Mouse (Mus musculus) cortical plate, adult 2 months (tissue): Measurements from ENCODE around the gene Kcna6.

ENCODE experiments used
- CTCF ChIP-seq: fragments of 200-500 bp; IDR thresholded peaks from 2 replicates; pipeline ENCODE4 v1.5.1; 2011; ENCODE audit warnings: mild to moderate bottlenecking, control low read depth, low read length; ENCODE audit not compliant: insufficient read depth; ENCODE audit errors: extremely low read depth
- POLR2A ChIP-seq: fragments of 200-500 bp; IDR thresholded peaks from 2 replicates; pipeline ENCODE4 v1.6.1; 2011; ENCODE audit warnings: mild to moderate bottlenecking, low read length, control low read depth; ENCODE audit not compliant: insufficient read depth; ENCODE audit errors: extremely low read depth

- no peak for TF ChIP-seq CTCF
- TF ChIP-seq POLR2A = no peak
Observed at GRCm38 (mm10) chr6:126732645-126733044, 7.8 kb downstream of the Kcna6 start.
